Mouse (Mus musculus): ENCODE results near the gene Dapp1. TPM values are rescaled to one million over a fixed set of nuclear protein-coding genes. Genes with fewer than 3 reads are reported as not detected.
"Not testable (repeated sequence)": the region's sequence is repeated elsewhere in the genome, so short reads cannot be mapped to it uniquely, and the experiment has no call there.

Dapp1 gene
- polyA plus RNA-seq, 1 experiment from 2014 or later: 1.8 TPM

DNA sequence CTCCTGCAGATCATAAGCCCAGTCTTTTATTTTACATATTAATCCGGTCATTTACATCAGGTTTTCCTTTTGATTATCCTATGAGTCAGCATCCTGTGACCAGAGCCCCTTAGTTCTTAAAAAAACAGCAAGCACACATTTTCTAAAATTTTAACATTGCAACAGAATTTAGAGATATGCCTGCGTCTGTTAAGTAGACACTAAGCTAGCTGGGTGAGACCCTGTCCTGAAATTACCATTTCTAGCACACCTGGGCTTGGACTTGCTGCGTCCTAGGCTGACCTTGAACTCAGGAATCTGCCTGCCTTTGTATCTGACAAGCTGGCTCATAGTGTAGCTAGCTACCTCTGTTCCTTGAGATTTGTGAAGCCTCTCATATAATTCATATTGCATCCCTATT is 51.4 kb downstream of the Dapp1 start:
- Histone ChIP-seq H3K4me2 (no peak overlapping the region), H3K36me3 (peaks cover 53% of the 10 kb centered on the region), H3K9ac (no peak overlapping the region), H3K4me3 (no peak overlapping the region), H3K9me3 (no peaks in the 10 kb centered on the region), H3K27ac (no peak overlapping the region), H3K4me1 (replicated peaks) (no peaks in the 10 kb centered on the region), H3K27me3 (no peaks in the 10 kb centered on the region)
- no peak for ATAC-seq (ENCODE audit: low FRiP score)
- 96% methylated on average over 3 of the region's 3 CpGs for WGBS

DNA sequence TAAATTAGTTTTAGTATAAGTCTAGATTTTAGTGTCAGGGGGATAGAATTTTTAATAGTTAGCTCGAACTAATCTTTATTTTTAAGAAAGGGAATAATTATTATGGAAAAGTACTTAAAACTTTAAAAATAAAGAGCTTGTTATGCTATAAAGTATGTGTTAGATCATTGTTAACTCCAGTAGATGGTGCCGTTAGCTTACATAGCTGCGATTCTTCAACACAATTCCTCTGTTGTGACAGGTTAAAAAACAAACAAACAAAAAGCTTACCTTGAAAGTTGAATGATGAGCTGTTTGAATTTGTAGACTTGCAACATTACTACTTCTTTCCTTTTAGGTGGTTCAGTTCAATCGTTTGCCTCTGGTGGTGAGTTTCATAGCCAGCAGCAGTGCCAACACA is 54.3 kb downstream of the Dapp1 start:
- no peak overlapping the region for H3K4me2 ChIP-seq
- H3K9ac ChIP-seq: no peak overlapping the region
- H3K4me3 ChIP-seq: no peak overlapping the region
- H3K27me3 ChIP-seq: no peaks in the 10 kb centered on the region
- H3K36me3 ChIP-seq: peaks cover 69% of the 10 kb centered on the region
- H3K9me3 ChIP-seq: no peaks in the 10 kb centered on the region
- no peak overlapping the region for H3K27ac ChIP-seq
- no peak for ATAC-seq (ENCODE audit: low FRiP score)
- H3K4me1 ChIP-seq (replicated peaks): 0 out of 2 replicates have a peak, but pooled peaks cover 2% of the 10 kb centered on the region
- WGBS: 96% methylated on average over 4 of the region's 4 CpGs

- Histone ChIP-seq H3K4me3 (no peak overlapping the region), H3K27ac (no peak overlapping the region), H3K36me3 (peaks cover 30% of the 10 kb centered on the region), H3K4me1 (replicated peaks) (peaks cover 25% of the 10 kb centered on the region), H3K9me3 (no peaks in the 10 kb centered on the region), H3K4me2 (no peak overlapping the region), H3K27me3 (no peaks in the 10 kb centered on the region), H3K9ac (no peak overlapping the region)
- no peak for ATAC-seq (ENCODE audit: low FRiP score)
- WGBS: 95% methylated on average over 4 of the region's 4 CpGs
Measured at GRCm38 (mm10) chr3:137920594-137920993, 60.8 kb downstream of the Dapp1 start.

GRCm38 (mm10) chr3:137919398-137919797 is 61.9 kb downstream of the Dapp1 start:
- Histone ChIP-seq H3K9ac (peak overlapping the region; percentile 88), H3K9me3 (no peaks in the 10 kb centered on the region), H3K27ac (no peak overlapping the region), H3K36me3 (peaks cover 22% of the 10 kb centered on the region), H3K27me3 (no peaks in the 10 kb centered on the region), H3K4me2 (peak overlapping the region; percentile 71), H3K4me3 (peak overlapping the region; percentile 89), H3K4me1 (replicated peaks) (peaks cover 25% of the 10 kb centered on the region)
- 93% methylated on average over 7 of the region's 7 CpGs for WGBS
- no peak for ATAC-seq (ENCODE audit: low FRiP score)

DNA sequence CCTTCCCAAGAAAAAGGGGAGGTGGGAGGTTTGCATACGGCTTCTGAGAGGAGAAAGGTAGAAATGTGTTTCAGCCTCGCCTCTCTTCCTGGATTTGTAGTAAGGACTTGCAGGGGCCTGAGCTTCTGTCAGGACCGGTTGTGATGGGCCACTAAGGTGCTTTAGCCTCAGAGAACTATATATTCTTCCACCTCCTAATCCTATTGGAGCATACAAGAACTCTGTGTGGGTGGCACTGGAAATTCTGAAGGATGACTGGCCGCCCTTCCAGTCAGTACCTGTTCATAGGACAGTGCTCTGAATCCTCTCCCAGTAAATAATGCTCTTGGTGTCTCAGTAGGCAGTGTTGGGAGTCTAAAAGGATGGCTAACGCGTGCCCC is 62.4 kb downstream of the Dapp1 start:
- Histone ChIP-seq H3K27me3 (no peaks in the 10 kb centered on the region), H3K27ac (peak overlapping the region; percentile 89), H3K4me3 (peak overlapping the region; percentile 89), H3K9me3 (no peaks in the 10 kb centered on the region), H3K9ac (peak overlapping the region; percentile 88), H3K36me3 (peaks cover 18% of the 10 kb centered on the region), H3K4me2 (peak overlapping the region; percentile 71), H3K4me1 (replicated peaks) (peaks cover 25% of the 10 kb centered on the region)
- 18% methylated on average over 6 of the region's 6 CpGs for WGBS
- peak; percentile 26 for ATAC-seq (ENCODE audit: low FRiP score)

DNA sequence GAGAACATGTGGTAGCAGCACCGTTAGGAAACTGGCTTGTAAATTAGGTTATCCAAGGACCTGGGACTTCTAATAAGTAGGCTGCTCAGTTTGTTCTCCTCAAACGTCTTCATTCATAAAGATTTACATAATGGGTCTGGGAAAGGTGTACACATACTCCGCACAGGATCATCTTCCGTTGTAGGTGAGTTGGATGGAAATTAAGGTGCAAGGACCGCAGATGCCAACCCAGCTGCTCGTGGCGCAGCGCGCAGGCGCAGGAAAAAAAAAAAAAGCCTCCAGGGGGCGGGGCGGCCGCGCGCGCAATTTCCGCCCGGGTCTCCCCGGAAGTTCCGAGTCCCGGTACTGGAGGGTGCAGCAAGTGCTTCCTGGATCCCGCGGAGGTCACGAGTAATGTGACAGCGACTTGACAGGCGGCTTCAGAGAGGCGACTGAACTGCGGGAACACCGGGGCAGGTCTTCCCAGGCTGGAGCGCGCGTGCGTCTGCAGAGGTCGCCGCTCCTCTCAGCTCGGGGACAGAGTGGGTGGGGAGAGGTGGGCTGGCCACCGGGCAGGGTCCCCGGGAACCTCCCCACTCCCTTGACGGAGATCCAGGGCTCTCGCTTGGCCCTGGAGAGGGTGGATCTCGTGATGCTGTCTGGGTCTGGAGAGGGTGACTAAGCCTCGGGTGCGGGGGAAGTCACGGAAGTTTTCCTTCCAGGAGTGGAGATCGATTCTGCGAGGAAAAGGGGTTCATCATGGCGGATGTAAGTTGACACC is 63.0 kb downstream of the Dapp1 start, which contains the start of gene Lamtor3:
Lamtor3 (plus strand) TSS at position 335 of the 760 bp plus-strand sequence.
- Histone ChIP-seq H3K36me3 (peaks cover 13% of the 10 kb centered on the region), H3K9ac (peak within 1 kb of the TSS; percentile 88), H3K9me3 (no peaks in the 10 kb centered on the region), H3K4me3 (peak within 1 kb of the TSS; percentile 89), H3K27me3 (no peaks in the 10 kb centered on the region), H3K4me2 (peak within 1 kb of the TSS; percentile 71), H3K4me1 (replicated peaks) (peaks cover 25% of the 10 kb centered on the region), H3K27ac (peak within 1 kb of the TSS; percentile 89)
- ATAC-seq (ENCODE audit: low FRiP score): peak; percentile 95
- under 1% methylated on average over 47 of the region's 47 CpGs for WGBS

DNA sequence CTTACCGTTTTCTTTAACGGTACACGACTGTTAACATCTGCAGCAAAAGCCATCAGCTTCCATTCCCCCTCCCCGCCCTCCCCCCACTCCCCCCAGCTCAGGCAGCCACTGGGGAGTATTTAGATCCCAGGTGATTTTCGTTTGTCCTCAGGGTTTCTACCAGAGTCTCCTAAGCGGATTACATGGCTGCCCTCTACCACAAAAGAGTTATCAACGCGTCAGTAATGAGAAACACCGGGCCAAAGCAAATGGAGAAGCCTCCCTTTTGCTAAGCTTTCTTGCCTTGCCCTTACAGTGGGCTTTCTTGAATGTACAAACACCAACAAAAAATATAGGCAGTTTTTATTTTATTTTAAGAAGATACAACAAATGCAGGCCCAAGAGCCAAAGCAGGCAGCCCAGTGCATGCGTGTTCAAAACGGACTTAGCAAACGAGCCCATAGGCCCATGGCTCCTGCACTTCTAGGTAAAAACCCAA is 63.6 kb downstream of the Dapp1 start:
- peak overlapping the region; percentile 89 for H3K27ac ChIP-seq
- peaks cover 25% of the 10 kb centered on the region for H3K4me1 ChIP-seq (replicated peaks)
- H3K9me3 ChIP-seq: no peaks in the 10 kb centered on the region
- H3K9ac ChIP-seq: peak overlapping the region; percentile 88
- peaks cover 13% of the 10 kb centered on the region for H3K36me3 ChIP-seq
- no peaks in the 10 kb centered on the region for H3K27me3 ChIP-seq
- 28% methylated on average over 12 of the region's 12 CpGs for WGBS
- H3K4me3 ChIP-seq: peak overlapping the region; percentile 89
- peak; percentile 76 for ATAC-seq (ENCODE audit: low FRiP score)
- H3K4me2 ChIP-seq: peak overlapping the region; percentile 71

DNA sequence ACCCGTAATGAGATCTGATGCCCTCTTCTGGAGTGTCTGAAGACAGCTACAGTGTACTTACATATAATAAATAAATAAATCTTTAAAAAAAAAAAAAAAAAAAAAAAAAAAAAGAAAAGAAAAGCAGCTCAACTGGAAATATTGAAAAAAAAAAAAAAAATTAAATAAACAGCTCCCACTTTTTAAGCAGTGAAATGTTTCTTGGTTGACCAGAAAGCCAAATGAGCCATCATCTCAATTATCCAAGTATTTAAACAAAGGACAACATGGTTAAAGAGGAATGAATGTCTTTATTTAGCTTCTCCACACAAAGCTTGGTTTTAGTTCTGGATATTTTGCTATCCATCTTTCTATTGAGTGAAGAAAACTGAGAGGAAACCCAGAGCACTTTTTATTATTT is 66.8 kb downstream of the Dapp1 start:
- ATAC-seq (ENCODE audit: low FRiP score); H3K36me3 ChIP-seq; H3K27ac ChIP-seq; H3K9ac ChIP-seq; H3K4me3 ChIP-seq; H3K27me3 ChIP-seq; H3K9me3 ChIP-seq; H3K4me2 ChIP-seq: not testable (repeated sequence)
- WGBS: no CpG with 5 or more reads among the region's 1 CpGs
- H3K4me1 ChIP-seq (replicated peaks): peaks cover 19% of the 10 kb centered on the region

- no peak for ATAC-seq (ENCODE audit: low FRiP score)
- H3K9ac ChIP-seq: no peak overlapping the region
- 76% methylated on average over 2 of the region's 2 CpGs for WGBS
- no peak overlapping the region for H3K4me2 ChIP-seq
- no peak overlapping the region for H3K27ac ChIP-seq
- H3K9me3 ChIP-seq: no peaks in the 10 kb centered on the region
- peaks cover 11% of the 10 kb centered on the region for H3K4me1 ChIP-seq (replicated peaks)
- H3K4me3 ChIP-seq: no peak overlapping the region
- H3K36me3 ChIP-seq: peaks cover 8% of the 10 kb centered on the region
- H3K27me3 ChIP-seq: no peaks in the 10 kb centered on the region
Measured at GRCm38 (mm10) chr3:137913093-137913492, 68.3 kb downstream of the Dapp1 start.

GRCm38 (mm10) chr3:137900149-137900548 is 81.2 kb downstream of the Dapp1 start:
- Histone ChIP-seq H3K36me3 (peaks cover 42% of the 10 kb centered on the region), H3K9ac (no peak overlapping the region), H3K4me3 (no peak overlapping the region), H3K27ac (no peak overlapping the region), H3K4me2 (no peak overlapping the region), H3K27me3 (no peaks in the 10 kb centered on the region), H3K9me3 (no peaks in the 10 kb centered on the region), H3K4me1 (replicated peaks) (no peaks in the 10 kb centered on the region)
- 63% methylated on average over 10 of the region's 10 CpGs for WGBS
- ATAC-seq (ENCODE audit: low FRiP score): peak; percentile 49

DNA sequence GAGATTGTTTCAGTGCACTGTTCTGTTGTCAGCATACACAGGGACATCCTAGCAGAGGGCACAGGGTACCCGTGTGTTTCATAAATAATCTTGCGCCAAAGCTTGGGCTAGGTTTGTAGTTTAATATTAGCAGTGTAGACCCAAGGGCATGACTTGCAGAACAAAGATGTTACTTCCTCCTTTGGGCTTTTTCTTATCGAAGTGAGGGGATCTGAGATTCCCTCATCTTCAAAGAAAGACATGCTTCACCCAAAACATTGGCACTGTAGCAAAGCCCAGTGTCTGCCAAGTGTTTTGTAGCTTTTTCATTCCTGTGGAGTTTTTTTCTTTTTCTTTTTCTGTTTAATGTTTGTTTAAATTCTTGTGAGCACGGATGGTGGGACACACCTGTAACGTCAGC is 83.7 kb downstream of the Dapp1 start:
- Histone ChIP-seq H3K4me1 (replicated peaks) (no peaks in the 10 kb centered on the region), H3K9ac (no peak overlapping the region)
- 94% methylated on average over 5 of the region's 5 CpGs for WGBS

DNA sequence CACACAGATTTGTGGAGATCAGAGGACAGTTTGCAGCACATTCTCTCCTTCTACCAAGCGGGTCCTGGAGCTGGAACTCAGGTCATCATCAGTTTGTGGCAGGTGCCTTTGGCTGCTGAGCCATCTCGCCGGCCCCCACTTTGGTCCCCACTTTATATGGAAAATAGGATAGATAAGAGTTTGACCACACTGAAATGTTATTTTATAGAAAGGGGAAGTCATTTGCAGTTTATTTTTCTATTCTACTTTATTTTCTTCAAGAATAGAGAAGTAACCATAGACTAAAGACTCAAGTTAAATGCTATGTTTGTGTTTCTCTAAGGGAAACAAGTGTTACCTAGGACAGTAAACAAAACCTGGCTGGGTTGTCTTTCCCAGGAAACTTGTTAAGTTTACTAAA is 84.5 kb downstream of the Dapp1 start:
- ATAC-seq (ENCODE audit: low FRiP score): no peak
- Histone ChIP-seq H3K9me3 (no peaks in the 10 kb centered on the region), H3K4me1 (replicated peaks) (no peaks in the 10 kb centered on the region), H3K36me3 (peaks cover 45% of the 10 kb centered on the region), H3K4me2 (no peak overlapping the region), H3K4me3 (no peak overlapping the region), H3K27ac (no peak overlapping the region), H3K27me3 (no peaks in the 10 kb centered on the region), H3K9ac (no peak overlapping the region)
- 96% methylated on average over 3 of the region's 3 CpGs for WGBS

More for the DNA sequence above, 83.7 kb downstream of the Dapp1 start:
- Histone ChIP-seq H3K4me2 (no peak overlapping the region), H3K4me3 (no peak overlapping the region), H3K36me3 (peaks cover 44% of the 10 kb centered on the region), H3K27me3 (no peaks in the 10 kb centered on the region), H3K9me3 (no peaks in the 10 kb centered on the region), H3K27ac (no peak overlapping the region)
- ATAC-seq (ENCODE audit: low FRiP score): no peak

DNA sequence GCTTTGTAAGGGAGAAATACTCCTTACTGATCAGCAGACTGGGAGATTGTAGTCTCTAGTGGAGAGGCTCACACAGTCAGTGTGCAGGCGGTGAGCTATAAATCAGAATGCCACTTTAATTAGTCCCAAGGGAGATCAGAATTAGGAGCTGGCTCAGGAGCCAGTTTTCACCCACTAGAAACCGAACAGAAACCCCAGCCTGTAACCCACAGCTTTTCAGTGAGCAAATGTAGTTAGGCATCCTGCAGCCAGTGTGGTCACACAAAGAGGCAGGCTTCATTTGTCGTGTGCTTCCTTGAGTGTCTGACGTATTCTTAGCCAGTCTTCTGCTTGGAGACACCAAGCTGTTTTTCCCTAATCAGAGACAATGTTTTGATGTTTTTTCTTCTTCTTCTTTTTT is 85.0 kb downstream of the Dapp1 start:
- 85% methylated on average over 4 of the region's 4 CpGs for WGBS
- no peak for ATAC-seq (ENCODE audit: low FRiP score)
- Histone ChIP-seq H3K27ac (no peak overlapping the region), H3K9me3 (no peaks in the 10 kb centered on the region), H3K27me3 (no peaks in the 10 kb centered on the region), H3K4me3 (no peak overlapping the region), H3K36me3 (peaks cover 45% of the 10 kb centered on the region), H3K9ac (no peak overlapping the region), H3K4me2 (no peak overlapping the region), H3K4me1 (replicated peaks) (no peaks in the 10 kb centered on the region)

Measured in hindbrain, embryonic 13.5 days (tissue).